Mouse (Mus musculus) monocyte, adult 2 months (primary cell): ENCODE measurements around the gene Adam23.
"Not testable (repeated sequence)": the region's sequence is repeated elsewhere in the genome, so short reads cannot be mapped to it uniquely, and the experiment has no call there.

Experiments used
- DNase-seq, 2 experiments: peaks; one replicate each; pipeline ENCODE4 v3.0.0; 2022; ENCODE audit warnings: low spot score in 2 of 2, low read depth in 1 of 2

Gene Adam23

GRCm38 (mm10) chr1:63573864-63574611, 128.3 kb downstream of the Adam23 start:
- DNase-seq = no peak

DNA sequence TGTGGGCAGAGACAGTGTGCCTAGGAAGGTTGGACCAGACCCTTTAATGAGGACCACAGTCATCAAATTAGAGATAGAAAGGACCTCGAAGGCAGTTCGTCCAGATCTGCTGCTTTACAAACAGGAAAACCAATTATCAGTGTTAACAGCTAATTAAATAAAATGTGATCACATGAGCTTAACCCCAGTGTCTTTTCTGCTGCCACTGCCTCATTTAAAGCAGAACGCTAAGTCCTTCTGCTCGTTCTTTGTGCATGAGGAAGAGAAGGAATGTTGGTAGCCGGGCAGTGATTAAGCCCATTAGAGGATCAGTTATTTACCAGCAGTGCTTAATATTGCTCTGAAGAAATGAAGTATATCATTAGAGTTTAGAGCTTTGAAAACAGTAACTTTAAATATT, 131.1 kb downstream of the Adam23 start:
- DNase-seq = no peak

- no peak for DNase-seq
These were observed 133.5 kb downstream of the Adam23 start for GRCm38 (mm10) chr1:63579153-63579552.

DNA sequence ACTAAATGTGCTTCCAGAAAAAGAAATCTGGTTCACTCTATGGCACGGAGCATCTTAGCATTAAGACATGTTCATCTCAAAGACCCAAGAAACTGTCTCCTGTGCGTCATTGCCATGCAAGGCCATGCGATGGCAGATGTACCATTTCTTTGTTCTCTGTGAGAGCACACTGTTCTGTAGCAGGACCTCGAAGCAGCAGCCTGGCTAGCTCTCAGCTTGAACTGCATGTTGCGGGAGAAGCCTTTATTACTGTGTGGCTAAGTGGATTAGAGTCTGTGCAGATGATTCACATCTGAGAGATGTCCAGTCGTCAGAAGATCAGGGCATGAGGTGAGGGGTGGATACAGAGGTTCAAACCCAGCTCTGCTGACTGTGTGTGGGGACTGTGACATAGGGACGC, 141.2 kb downstream of the Adam23 start:
- DNase-seq = no peak

DNA sequence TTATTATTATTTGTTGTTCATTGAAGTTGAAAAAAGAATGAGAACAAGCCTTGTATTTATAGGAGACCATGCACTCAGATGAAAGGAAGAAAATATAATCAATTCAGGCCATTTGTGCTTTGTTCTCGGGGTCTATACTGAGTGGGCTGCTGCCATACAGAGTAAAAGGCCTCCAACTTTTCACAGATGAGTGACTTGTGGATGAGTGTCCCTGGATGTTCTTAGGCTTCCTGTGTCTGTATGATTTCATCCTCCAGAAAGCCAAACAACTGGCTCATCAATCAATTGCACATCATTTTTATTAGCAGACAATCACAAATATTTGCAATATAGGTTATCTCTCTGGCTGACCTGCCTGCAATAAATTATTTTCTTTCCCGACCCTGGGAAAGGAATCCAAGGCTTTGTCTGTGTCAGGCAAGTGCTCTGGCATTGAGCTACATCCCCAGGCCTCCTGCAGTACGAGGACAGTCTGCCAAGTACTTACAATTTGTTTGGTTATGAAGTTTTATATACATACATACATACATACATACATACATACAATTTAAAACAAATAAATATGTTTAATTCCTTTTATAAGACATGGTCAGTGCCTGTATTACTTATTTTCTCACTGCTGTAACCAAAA, 158.3 kb downstream of the Adam23 start:
- no peak for DNase-seq

DNA sequence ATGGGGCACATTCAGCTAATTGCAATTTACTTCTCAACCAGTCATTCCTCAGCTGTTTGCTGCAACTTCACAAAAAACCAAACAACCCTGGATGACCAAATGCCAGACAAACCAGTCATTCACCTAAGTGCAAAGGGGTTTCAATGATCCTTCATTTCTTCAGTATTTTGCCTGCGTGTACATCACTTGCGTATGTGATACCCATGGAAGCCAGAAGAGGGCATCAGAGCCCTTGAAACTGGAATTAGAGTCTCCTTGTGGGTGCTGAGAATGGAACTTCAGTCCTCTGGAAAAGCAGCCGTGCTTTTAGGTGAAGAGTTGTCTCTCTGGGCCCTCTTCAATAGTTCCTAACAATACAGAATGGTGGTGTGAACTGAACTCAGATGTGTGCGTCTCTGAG, 163.9 kb downstream of the Adam23 start:
- DNase-seq = no peak

DNA sequence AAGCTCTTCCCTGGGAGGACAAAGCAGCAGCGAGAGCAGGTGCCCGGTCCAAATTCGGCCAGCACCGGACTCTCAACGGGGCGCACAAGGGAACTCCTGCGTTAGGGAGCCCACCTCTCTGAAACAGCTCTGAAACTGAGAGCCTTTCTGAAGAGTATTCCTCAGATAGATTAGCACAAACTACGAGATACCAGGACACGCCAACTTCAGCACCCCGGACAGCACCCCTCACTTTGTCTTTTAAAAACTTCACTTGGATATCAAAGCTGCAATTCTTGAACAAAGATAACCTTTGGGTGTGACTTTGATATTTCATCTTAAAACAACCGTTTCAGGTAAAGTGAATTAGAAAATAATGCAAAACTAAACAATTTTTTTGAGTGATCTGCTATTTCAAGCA, 168.9 kb downstream of the Adam23 start:
- no peak for DNase-seq

DNA sequence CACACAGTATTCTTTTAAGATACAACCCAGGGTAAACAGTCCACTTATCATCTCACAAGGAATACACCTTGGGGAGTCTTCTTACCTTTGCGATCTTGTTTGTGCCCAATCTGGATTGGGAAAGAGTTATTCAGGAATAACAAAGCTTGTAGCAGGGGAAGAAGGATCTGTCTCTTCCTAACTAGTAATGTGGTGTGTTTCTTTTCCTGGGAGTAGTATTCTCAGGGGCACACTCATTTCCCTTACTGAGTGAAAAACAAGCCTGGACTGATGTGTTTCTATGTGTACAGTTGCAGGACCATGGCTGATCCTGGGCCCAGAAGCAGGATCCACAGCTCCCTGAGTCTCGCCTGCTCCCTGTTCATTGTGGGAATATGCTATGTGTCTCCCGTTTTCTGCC, 170.0 kb downstream of the Adam23 start, which contains the start of gene Gm39653:
Gm39653 (plus strand) TSS at position 301 of the 400 bp plus-strand sequence.
- DNase-seq = no peak

GRCm38 (mm10) chr1:63628211-63628610, 182.5 kb downstream of the Adam23 start:
- DNase-seq = no peak

- not testable (repeated sequence) for DNase-seq
These were observed 184.7 kb downstream of the Adam23 start for GRCm38 (mm10) chr1:63630390-63630789.

- no peak for DNase-seq
These were observed 194.2 kb downstream of the Adam23 start for GRCm38 (mm10) chr1:63639921-63640320.
